Mouse (Mus musculus) adrenal gland, postnatal 36 days (tissue): ENCODE data around the gene Olfr272. TPM values are rescaled to one million over a fixed set of nuclear protein-coding genes. Genes with fewer than 3 reads are reported as not detected.

Experiments
- DNase-seq, 2 experiments: peaks; one replicate each; pipeline ENCODE4 v3.0.0; 2021; ENCODE audit warnings: mixed read lengths in 1 of 2
- long read RNA-seq, 2 experiments: library from polyadenylated mRNA; stranded (forward); transcript quantifications; one replicate each; pipeline ENCODE4 v2.0.0; 2021; ENCODE audit warnings: borderline sequencing depth in 2 of 2
- total RNA-seq, 2 experiments: library from RNA; stranded (reverse); gene quantifications; 2 replicates each; pipeline ENCODE4 v1.2.3; 2021

The Olfr272 gene
- not detected for total RNA-seq
- long read RNA-seq, experiment 1, result 0 reads
- long read RNA-seq, experiment 2, result 0 reads

DNA sequence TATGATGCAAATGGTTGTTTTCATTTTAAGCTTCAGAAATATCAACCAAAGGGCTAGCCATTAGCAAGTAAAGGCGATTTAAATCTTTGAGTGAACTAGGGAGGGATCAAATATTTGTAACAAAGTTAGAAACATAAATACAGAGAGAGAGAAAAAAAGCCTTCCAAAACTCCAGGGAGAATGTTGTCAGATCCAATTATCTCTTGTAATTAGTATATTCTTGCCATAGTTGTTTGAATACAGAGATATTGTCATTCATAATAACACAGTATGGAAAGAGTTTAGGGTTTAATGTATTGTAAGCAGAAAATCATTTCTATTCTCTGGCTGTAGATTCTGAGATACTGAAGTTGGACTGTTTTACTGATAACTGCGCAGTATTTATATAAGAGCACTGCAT is at the start of gene Olfr272:
Gene Olfr272 (minus strand): TSS at position 101 of the 400 bp plus-strand sequence.
- DNase-seq, result no peak

DNA sequence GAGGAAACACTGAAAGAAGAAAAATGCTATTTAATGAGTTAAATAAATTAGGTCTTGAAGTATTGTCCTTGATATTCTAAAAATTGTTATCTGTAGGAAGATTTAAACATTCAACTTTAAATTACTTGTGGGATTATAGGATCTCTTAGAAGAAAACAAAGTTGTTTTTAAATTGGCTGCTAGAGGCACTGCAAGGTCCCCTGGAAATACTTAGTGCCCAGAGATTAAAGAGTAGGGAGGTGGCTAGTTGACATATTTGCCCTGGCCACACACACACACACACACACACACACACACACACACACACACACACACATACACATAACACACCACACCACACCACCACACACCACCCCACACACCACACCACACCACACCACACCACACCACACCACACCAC is 45.3 kb upstream of the Olfr272 start, which contains the start of gene Olfr270:
Gene Olfr270 (plus strand): TSS at position 301 of the 400 bp plus-strand sequence.
- DNase-seq, result no peak

DNA sequence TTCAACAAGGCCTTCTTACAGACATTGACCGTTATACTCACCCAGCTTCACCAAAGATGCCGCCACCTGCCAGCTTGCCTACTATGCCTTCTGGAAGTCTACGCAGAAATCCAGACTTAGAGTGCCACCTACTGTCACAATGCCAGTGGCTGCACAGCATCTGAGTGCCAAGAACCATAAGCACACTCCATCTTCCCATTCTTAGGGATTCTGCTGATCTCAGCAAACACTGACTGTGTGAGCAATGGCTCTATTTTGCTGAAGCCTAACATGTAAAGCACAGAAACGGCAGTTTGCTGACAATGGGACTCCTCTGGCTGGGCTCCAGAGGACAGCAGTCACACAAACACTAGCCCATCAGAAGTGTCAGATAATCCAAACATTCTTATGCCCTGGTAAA is 39.7 kb upstream of the Olfr272 start:
- DNase-seq, result peak; percentile 8 to 9

DNA sequence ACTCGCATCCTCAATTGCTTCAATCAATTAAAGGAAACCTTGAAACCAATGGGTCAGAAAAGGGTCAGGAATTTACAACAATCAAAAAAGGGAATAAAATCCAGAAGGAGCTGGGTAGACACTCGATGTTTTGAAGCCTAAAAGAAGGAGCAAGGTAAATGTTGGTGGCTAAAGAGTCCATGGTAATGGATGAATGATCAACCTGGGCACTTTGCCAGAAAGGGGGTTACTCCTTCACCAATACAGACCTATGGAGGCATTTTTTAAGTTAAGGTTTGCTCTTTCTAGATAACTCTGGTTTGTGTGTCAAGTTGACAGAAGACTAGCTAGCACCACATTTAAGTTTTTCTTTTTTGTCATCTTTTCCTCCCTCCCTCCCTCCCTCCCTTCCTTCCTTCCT is 30.0 kb upstream of the Olfr272 start:
- DNase-seq, result no peak

DNA sequence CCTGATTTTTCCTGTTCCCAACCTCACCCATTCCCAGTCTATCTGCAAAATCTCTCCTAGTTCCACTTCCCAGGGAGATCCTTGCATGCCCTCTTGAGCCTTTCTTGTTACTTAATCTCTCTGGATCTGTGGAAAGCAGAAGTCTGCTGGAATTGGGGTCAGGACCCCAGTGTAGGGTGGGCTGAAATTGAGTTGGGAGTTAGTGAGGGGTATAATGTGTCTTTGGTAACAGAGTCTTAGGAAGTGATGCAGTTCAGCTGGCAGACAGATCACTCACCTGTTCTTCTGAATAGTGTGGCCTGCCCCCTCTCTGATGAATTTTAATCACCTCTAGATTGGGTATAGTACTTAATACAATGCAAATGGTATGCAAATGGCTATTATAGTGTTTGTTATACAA is 27.7 kb upstream of the Olfr272 start:
- DNase-seq, result no peak

DNA sequence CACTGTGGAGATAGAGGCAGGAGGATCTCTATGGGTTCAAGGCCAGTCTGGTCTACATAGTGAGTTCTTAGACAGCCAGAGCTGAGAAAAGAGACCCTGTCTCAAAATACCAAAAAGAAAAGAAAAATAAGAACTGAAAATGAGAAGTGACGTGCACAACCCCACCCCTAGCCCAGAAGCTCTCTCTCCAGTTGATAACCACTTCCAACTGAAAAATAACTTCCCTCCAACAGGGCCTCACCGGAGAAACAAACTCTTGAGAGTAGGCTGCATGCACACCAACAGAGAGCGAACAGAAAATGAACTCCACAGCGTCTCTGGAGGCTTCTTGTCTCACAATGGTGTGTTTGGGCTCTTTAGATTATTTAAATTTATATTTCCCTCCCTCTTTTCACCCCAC is 11.5 kb upstream of the Olfr272 start:
- no peak for DNase-seq

DNA sequence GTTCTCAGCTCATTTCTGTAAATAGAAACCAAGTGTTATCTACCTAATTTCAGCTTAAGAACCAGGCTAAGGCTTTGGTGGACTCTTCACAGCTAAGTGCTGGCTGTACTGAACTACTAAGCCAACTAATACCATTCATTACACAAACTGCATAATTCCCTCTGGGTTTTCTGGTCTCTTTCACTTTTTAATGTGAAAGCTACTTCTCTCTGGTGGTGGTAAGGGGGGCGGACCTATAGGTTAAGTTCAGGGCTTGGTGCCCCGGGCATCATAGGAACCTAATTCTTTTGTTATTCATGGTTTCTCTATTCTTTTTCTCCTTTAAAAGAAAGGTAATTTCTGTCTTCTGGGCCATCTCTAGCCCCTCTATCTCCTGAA is 1.7 kb downstream of the Olfr272 start:
- DNase-seq, result no peak

DNA sequence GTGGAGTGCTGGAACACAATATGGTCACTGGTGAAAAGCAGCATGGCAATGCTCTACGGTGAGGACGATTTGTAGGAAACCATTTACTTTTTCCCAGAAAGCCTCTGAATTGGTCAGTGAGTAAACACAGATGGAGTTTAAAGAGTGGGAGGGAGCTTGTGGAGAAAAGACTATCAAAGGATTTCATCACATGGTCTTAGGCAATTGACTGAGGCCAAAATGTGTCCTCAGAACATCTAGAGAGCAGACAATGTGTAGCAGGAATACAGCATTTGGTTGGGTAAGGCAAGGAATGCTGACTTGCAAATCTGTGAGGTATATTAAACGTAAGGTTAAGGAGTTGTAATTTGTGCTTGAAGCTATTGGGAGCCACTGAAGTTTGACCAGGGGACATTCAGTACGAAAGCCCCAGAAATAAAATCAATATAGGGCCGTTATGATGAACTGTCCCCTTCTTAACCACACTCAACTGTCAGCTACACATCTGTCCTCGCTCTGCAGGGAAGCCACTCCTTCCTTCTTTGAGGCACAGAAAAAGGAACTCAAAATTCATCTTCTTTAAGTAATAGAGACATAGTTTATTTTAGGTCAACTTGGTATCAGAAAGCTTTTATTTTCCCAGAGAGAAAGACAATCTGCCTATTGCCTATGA is 2.2 kb downstream of the Olfr272 start:
- no peak for DNase-seq

DNA sequence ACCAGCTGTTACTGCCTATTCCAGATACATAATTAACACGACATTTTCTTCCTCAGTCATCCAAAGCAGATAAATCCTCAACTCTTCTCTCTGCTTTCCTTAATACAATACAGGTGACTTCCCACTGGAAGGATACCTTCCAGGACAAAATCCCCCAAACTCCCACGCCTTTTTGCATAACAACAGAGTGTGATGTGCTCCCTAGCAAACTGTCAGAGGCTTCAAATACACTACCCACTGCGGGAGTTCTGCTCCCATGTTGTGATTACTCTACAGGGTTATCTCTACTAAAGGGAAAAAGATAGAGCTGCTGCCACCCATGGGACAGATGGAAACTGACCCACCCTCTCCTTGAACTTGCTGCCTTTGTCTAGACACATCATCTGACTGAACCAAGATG is 6.6 kb downstream of the Olfr272 start:
- no peak for DNase-seq

DNA sequence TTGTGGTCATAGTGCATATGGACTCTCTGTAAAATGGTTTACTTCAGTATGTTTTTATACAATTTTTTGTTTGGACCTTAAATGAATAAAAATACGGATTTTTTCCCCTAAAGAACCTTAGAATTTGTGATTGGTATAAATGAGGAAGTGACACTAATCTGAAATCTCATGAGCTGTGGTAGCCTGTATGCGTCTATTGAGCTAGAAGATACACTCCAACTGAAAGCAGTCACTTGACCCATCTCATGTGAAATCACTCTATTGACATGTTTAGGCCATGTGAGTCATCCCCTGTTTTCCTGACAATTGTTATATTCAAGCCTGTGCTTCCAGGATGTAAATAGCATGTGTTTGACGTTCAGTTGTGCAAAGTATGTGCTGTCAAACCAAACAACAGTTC is 9.4 kb downstream of the Olfr272 start:
- DNase-seq, result no peak

DNA sequence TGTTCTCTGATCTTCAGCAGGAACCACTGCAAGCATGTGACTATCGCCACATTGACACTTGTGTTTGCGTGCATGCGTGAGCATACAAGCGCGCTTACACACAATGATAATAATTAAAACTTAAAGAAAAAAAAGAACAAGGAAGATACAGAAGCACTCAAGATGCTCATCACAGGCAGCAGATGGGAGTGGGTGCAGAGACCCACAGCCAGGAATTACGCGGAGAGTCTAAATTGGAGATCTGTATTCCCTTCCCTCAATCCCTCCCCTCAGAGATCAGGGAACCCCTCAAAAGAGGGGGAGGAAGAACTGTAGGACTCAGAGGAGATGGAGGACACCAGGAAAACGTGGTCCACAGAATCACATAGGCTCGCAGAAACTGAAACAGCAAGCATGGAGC is 54.8 kb downstream of the Olfr272 start:
- no peak for DNase-seq

Other genes with a start within 250 kb of the Olfr272 start
- not detected for gene Olfr275, start 104.6 kb downstream of the Olfr272 start, total RNA-seq
- gene Olfr273, start 59.9 kb downstream of the Olfr272 start, total RNA-seq, result not detected
- not detected for gene Olfr270, start 45.4 kb upstream of the Olfr272 start, total RNA-seq
- not detected for gene Nipsnap3a, start 70.1 kb upstream of the Olfr272 start, total RNA-seq
- 10 to 100 TPM; 32.8 to 57.0 TPM for gene Nipsnap3b, start 92.7 kb upstream of the Olfr272 start, total RNA-seq
- 100 to 1,000 TPM; 148 to 154 TPM for gene Abca1, start 240.7 kb upstream of the Olfr272 start, total RNA-seq